Mouse (Mus musculus) kidney, adult 2 months (tissue): ENCODE measurements around the gene Sart1.

ENCODE experiments used
- CTCF ChIP-seq: fragments of 200-500 bp; conservative IDR thresholded peaks from 2 replicates; pipeline ENCODE4 v1.5.1; 2011; ENCODE audit warnings: low read depth, mild to moderate bottlenecking, control low read depth, low read length, moderate library complexity, mixed read lengths; ENCODE audit not compliant: insufficient read depth, insufficient read length
- POLR2A ChIP-seq: fragments of 200-500 bp; IDR thresholded peaks from one replicate; pipeline ENCODE4 v1.6.1; 2011; ENCODE audit warnings: low read depth, low read length, control low read depth

GRCm38 (mm10) chr19:5423561-5423960 lies 35.1 kb upstream of the Sart1 start:
- TF ChIP-seq POLR2A: no peak
- no peak for TF ChIP-seq CTCF
